9 mouse cellular contexts compared by ENCODE assay signal in genomic region chr9:44398551-44398950, GRCm38 (mm10). TPM values are rescaled to one million over a fixed set of nuclear protein-coding genes. Genes with fewer than 3 reads are reported as not detected.
DNase-seq lines count a peak whose midpoint lies in the region; ATAC-seq and TF ChIP-seq lines count a peak whose summit lies in the region.
"Had no signal": no experiment of that assay in that cellular context is flagged by ENCODE, and none has a peak within 500 bp of the region (broad histone marks: within the 10 kb centered on the region; RNA-seq: fewer than 3 reads in every experiment).

No protein-coding gene starts in this region.

- WGBS in kidney, adult 2 months = 42% methylated on average over 9 of the region's 9 CpGs
- 87% methylated on average over 9 of the region's 9 CpGs for WGBS in embryonic facial prominence, embryonic 12.5 days
- WGBS in hindbrain, embryonic 15.5 days = 78% methylated on average over 9 of the region's 9 CpGs
- 86% methylated on average over 9 of the region's 9 CpGs for WGBS in midbrain, postnatal 0 days

- TF ChIP-seq POLR2A in kidney, adult 2 months (IDR thresholded peaks at IDR 0.05; ENCODE audit: low read depth, low read length) = no peak

- peaks cover 12% of the 10 kb centered on the region; the same call in 1 of the 2 replicates for H3K4me1 ChIP-seq in kidney, adult 2 months (ENCODE audit: control insufficient read depth, insufficient read depth, low read length)
- H3K4me1 ChIP-seq in embryonic facial prominence, embryonic 12.5 days = peaks cover 15% of the 10 kb centered on the region; the same call in 1 of the 2 replicates
- H3K4me1 ChIP-seq in hindbrain, embryonic 15.5 days (replicated peaks) = peaks cover 38% of the 10 kb centered on the region
- peaks cover 5% of the 10 kb centered on the region; the same call in 1 of the 2 replicates for H3K4me1 ChIP-seq in midbrain, postnatal 0 days (ENCODE audit: insufficient read depth, low read length)

- DNase-seq in kidney, adult 2 months = no peak
- no peak for DNase-seq in kidney, postnatal 14 days
- no peak for DNase-seq in midbrain, postnatal 0 days (ENCODE audit: low spot score)
- DNase-seq in spleen, postnatal 4 days (ENCODE audit: low spot score in 2 of 2) = no peak
- DNase-seq in urinary bladder, postnatal 4 days (ENCODE audit: low spot score in 2 of 2) = no peak
- DNase-seq: right cerebral cortex, postnatal 14 days had no signal

- H3K4me3 ChIP-seq in kidney, adult 2 months (ENCODE audit: insufficient read depth, low read depth, low read length) = peak overlapping the region; percentile 78
- no peak overlapping the region for H3K4me3 ChIP-seq in embryonic facial prominence, embryonic 12.5 days
- H3K4me3 ChIP-seq in hindbrain, embryonic 15.5 days = peak overlapping the region; percentile 70
- no peak overlapping the region for H3K4me3 ChIP-seq in midbrain, postnatal 0 days (ENCODE audit: low read depth, low read length)

- H3K27ac ChIP-seq in kidney, adult 2 months (ENCODE audit: insufficient read depth, low read depth, low read length) = peak overlapping the region; percentile 75
- H3K27ac ChIP-seq in embryonic facial prominence, embryonic 12.5 days = no peak overlapping the region
- peak overlapping the region; percentile 91 for H3K27ac ChIP-seq in hindbrain, embryonic 15.5 days (replicated peaks)
- no peak overlapping the region for H3K27ac ChIP-seq in midbrain, postnatal 0 days (ENCODE audit: low read depth, low read length)

- peaks cover 4% of the 10 kb centered on the region; the same call in 1 of the 2 replicates for H3K36me3 ChIP-seq in kidney, adult 2 months (ENCODE audit: control insufficient read depth, insufficient read depth, low read length)
- H3K36me3 ChIP-seq in embryonic facial prominence, embryonic 12.5 days = peaks cover 46% of the 10 kb centered on the region
- H3K36me3 ChIP-seq in hindbrain, embryonic 15.5 days = peaks cover 35% of the 10 kb centered on the region
- H3K36me3 ChIP-seq in midbrain, postnatal 0 days (ENCODE audit: insufficient read depth, low read length) = peaks cover 36% of the 10 kb centered on the region

- H3K9me3 ChIP-seq in embryonic facial prominence, embryonic 12.5 days = no peaks in the 10 kb centered on the region
- no peaks in the 10 kb centered on the region for H3K9me3 ChIP-seq in hindbrain, embryonic 15.5 days
- H3K9me3 ChIP-seq in midbrain, postnatal 0 days (ENCODE audit: low read length) = no peaks in the 10 kb centered on the region

- H3K27me3 ChIP-seq in kidney, adult 2 months (replicated peaks; ENCODE audit: control insufficient read depth, insufficient read depth, low read length) = no peaks in the 10 kb centered on the region
- 0 out of 2 replicates have a peak, but pooled peaks cover 3% of the 10 kb centered on the region for H3K27me3 ChIP-seq in embryonic facial prominence, embryonic 12.5 days
- no peaks in the 10 kb centered on the region for H3K27me3 ChIP-seq in hindbrain, embryonic 15.5 days
- no peaks in the 10 kb centered on the region for H3K27me3 ChIP-seq in midbrain, postnatal 0 days (ENCODE audit: insufficient read depth, low read length)

- ATAC-seq in embryonic facial prominence, embryonic 12.5 days (ENCODE audit: insufficient number of reproducible peaks, insufficient read depth, low FRiP score, low TSS enrichment) = no peak
- no peak for ATAC-seq in hindbrain, embryonic 15.5 days (ENCODE audit: low FRiP score, low read depth)
- no peak for ATAC-seq in midbrain, postnatal 0 days (ENCODE audit: low FRiP score)
- no peak for ATAC-seq in erythroid progenitor cell, adult 5-6 weeks (replicated peaks; ENCODE audit: low FRiP score, poor library complexity, severe bottlenecking)

- peak overlapping the region; percentile 98 for H3K4me2 ChIP-seq in embryonic facial prominence, embryonic 12.5 days (replicated peaks)
- H3K4me2 ChIP-seq in hindbrain, embryonic 15.5 days = peak overlapping the region; percentile 64
- H3K4me2 ChIP-seq in midbrain, postnatal 0 days (ENCODE audit: low read depth, low read length, poor library complexity, severe bottlenecking) = peak overlapping the region; percentile 84; the same call in 1 of the 2 replicates

- TF ChIP-seq CTCF in kidney, adult 2 months (conservative IDR thresholded peaks at IDR 0.05; ENCODE audit: insufficient read depth, insufficient read length, low read depth, low read length) = no peak
- TF ChIP-seq CTCF in midbrain, postnatal 0 days (IDR thresholded peaks at IDR 0.05) = no peak

- H3K9ac ChIP-seq in embryonic facial prominence, embryonic 12.5 days = no peak overlapping the region
- peak overlapping the region; percentile 71 for H3K9ac ChIP-seq in hindbrain, embryonic 15.5 days
- 0 out of 2 replicates have a peak overlapping the region, but pooled peaks have one; percentile 30 for H3K9ac ChIP-seq in midbrain, postnatal 0 days (replicated peaks; ENCODE audit: low read length, poor library complexity, severe bottlenecking)

RNA-seq across cellular contexts. Expression of gene Slc37a4, which starts 1.9 kb away (rescaled TPM):
- polyA plus RNA-seq in kidney, adult 2 months (2012; rRNA removed) = 295 and 303 TPM in 2 replicates
- polyA plus RNA-seq in embryonic facial prominence, embryonic 12.5 days (2016; fragmentation: Nextera tagmentation; extraction: Ambion mirVana) = 11.2 and 11.8 TPM in 2 replicates
- polyA plus RNA-seq in hindbrain, embryonic 15.5 days (2015; fragmentation: Nextera tagmentation; extraction: Ambion mirVana) = 50.2 and 56.3 TPM in 2 replicates
- 70.7 and 99.6 TPM in 2 replicates for total RNA-seq in midbrain, postnatal 0 days (2014; rRNA removed)
- polyA plus RNA-seq in midbrain, postnatal 0 days (2015; fragmentation: Nextera tagmentation; extraction: Ambion mirVana) = 35.9 and 42.2 TPM in 2 replicates
- total RNA-seq in erythroid progenitor cell, adult 5-6 weeks (2015; ENCODE audit: low replicate concordance) = 0.72 and 5.0 TPM in 2 replicates
- 9.1 and 16.1 TPM in 2 replicates for total RNA-seq in erythroid progenitor cell, adult 5-6 weeks (2017; ENCODE audit: low replicate concordance)

RNA-seq across cellular contexts. Expression of gene Rps25, which starts 8.4 kb away (rescaled TPM):
- 192 and 299 TPM in 2 replicates for polyA plus RNA-seq in kidney, adult 2 months (2012; rRNA removed)
- polyA plus RNA-seq in embryonic facial prominence, embryonic 12.5 days (2016; fragmentation: Nextera tagmentation; extraction: Ambion mirVana) = 1,820 and 1,932 TPM in 2 replicates
- polyA plus RNA-seq in hindbrain, embryonic 15.5 days (2015; fragmentation: Nextera tagmentation; extraction: Ambion mirVana) = 1,001 and 1,147 TPM in 2 replicates
- total RNA-seq in midbrain, postnatal 0 days (2014; rRNA removed) = 298 and 395 TPM in 2 replicates
- polyA plus RNA-seq in midbrain, postnatal 0 days (2015; fragmentation: Nextera tagmentation; extraction: Ambion mirVana) = 1,596 and 1,621 TPM in 2 replicates
- 682 and 851 TPM in 2 replicates for total RNA-seq in erythroid progenitor cell, adult 5-6 weeks (2015; ENCODE audit: low replicate concordance)
- 327 and 425 TPM in 2 replicates for total RNA-seq in erythroid progenitor cell, adult 5-6 weeks (2017; ENCODE audit: low replicate concordance)

RNA-seq across cellular contexts. Expression of gene Trappc4, which starts 8.8 kb away (rescaled TPM):
- polyA plus RNA-seq in kidney, adult 2 months (2012; rRNA removed) = 50.1 and 55.9 TPM in 2 replicates
- 173 and 176 TPM in 2 replicates for polyA plus RNA-seq in embryonic facial prominence, embryonic 12.5 days (2016; fragmentation: Nextera tagmentation; extraction: Ambion mirVana)
- polyA plus RNA-seq in hindbrain, embryonic 15.5 days (2015; fragmentation: Nextera tagmentation; extraction: Ambion mirVana) = 287 and 295 TPM in 2 replicates
- total RNA-seq in midbrain, postnatal 0 days (2014; rRNA removed) = 149 and 166 TPM in 2 replicates
- polyA plus RNA-seq in midbrain, postnatal 0 days (2015; fragmentation: Nextera tagmentation; extraction: Ambion mirVana) = 326 and 327 TPM in 2 replicates
- total RNA-seq in erythroid progenitor cell, adult 5-6 weeks (2015; ENCODE audit: low replicate concordance) = 19.5 and 34.8 TPM in 2 replicates
- 5.8 and 52.0 TPM in 2 replicates for total RNA-seq in erythroid progenitor cell, adult 5-6 weeks (2017; ENCODE audit: low replicate concordance)

RNA-seq across cellular contexts. Expression of gene Hyou1, which starts 19.3 kb away (rescaled TPM):
- 42.3 and 45.0 TPM in 2 replicates for polyA plus RNA-seq in kidney, adult 2 months (2012; rRNA removed)
- 34.6 and 35.6 TPM in 2 replicates for polyA plus RNA-seq in embryonic facial prominence, embryonic 12.5 days (2016; fragmentation: Nextera tagmentation; extraction: Ambion mirVana)
- polyA plus RNA-seq in hindbrain, embryonic 15.5 days (2015; fragmentation: Nextera tagmentation; extraction: Ambion mirVana) = 27.4 and 27.6 TPM in 2 replicates
- 64.7 and 78.8 TPM in 2 replicates for total RNA-seq in midbrain, postnatal 0 days (2014; rRNA removed)
- polyA plus RNA-seq in midbrain, postnatal 0 days (2015; fragmentation: Nextera tagmentation; extraction: Ambion mirVana) = 16.9 and 18.5 TPM in 2 replicates
- total RNA-seq in erythroid progenitor cell, adult 5-6 weeks (2015; ENCODE audit: low replicate concordance) = 15.1 and 40.0 TPM in 2 replicates
- total RNA-seq in erythroid progenitor cell, adult 5-6 weeks (2017; ENCODE audit: low replicate concordance) = 25.1 and 34.4 TPM in 2 replicates

RNA-seq across cellular contexts. Expression of gene Ccdc84, which starts 19.8 kb away (rescaled TPM):
- 22.2 and 26.7 TPM in 2 replicates for polyA plus RNA-seq in kidney, adult 2 months (2012; rRNA removed)
- polyA plus RNA-seq in embryonic facial prominence, embryonic 12.5 days (2016; fragmentation: Nextera tagmentation; extraction: Ambion mirVana) = 30.9 and 33.6 TPM in 2 replicates
- 32.0 and 34.9 TPM in 2 replicates for polyA plus RNA-seq in hindbrain, embryonic 15.5 days (2015; fragmentation: Nextera tagmentation; extraction: Ambion mirVana)
- 20.0 and 23.2 TPM in 2 replicates for total RNA-seq in midbrain, postnatal 0 days (2014; rRNA removed)
- 30.2 and 36.1 TPM in 2 replicates for polyA plus RNA-seq in midbrain, postnatal 0 days (2015; fragmentation: Nextera tagmentation; extraction: Ambion mirVana)
- 32.1 and 61.2 TPM in 2 replicates for total RNA-seq in erythroid progenitor cell, adult 5-6 weeks (2015; ENCODE audit: low replicate concordance)
- total RNA-seq in erythroid progenitor cell, adult 5-6 weeks (2017; ENCODE audit: low replicate concordance) = 25.3 and 25.9 TPM in 2 replicates

Comparison
In these comparisons a context has a peak if more than half of its experiments do, and no peak if none do; other contexts are left out.
1. H3K27ac ChIP-seq: peak in kidney, adult 2 months (single experiment) and hindbrain, embryonic 15.5 days (single experiment); none in embryonic facial prominence, embryonic 12.5 days (single experiment) and midbrain, postnatal 0 days (single experiment).
2. H3K4me3 ChIP-seq: peak in kidney, adult 2 months (single experiment) and hindbrain, embryonic 15.5 days (single experiment); none in embryonic facial prominence, embryonic 12.5 days (single experiment) and midbrain, postnatal 0 days (single experiment).
3. Peak in every context shown above with its lines, with median percentiles within 50 percentile points of each other: H3K4me2 ChIP-seq.